Mouse (Mus musculus) lung, embryonic 14.5 days (tissue): ENCODE measurements around the gene Ppcs. TPM values are rescaled to one million over a fixed set of nuclear protein-coding genes. Genes with fewer than 3 reads are reported as not detected.
A peak's percentile ranks its signal among the peaks of the same experiment; 100 is the strongest.

Experiments used
- ATAC-seq: fragments of 200-750 bp; cut with Nextera tagmentation; 2 replicates; pipeline ENCODE4 v1.8.0; 2017; ENCODE audit warnings: mild to moderate bottlenecking, moderate TSS enrichment, moderate library complexity; ENCODE audit not compliant: insufficient read depth
- DNase-seq: peaks from one replicate; pipeline ENCODE4 v3.0.0-alpha.2; 2015
- H3K27ac ChIP-seq: fragments of 300-500 bp; sonication (generic); 2 replicates; pipeline ENCODE4 v1.5.1; 2014; ENCODE audit warnings: low read depth, mild to moderate bottlenecking, moderate library complexity
- H3K27me3 ChIP-seq: fragments of 300-500 bp; sonication (generic); 2 replicates; pipeline ENCODE4 v1.6.1; 2014; ENCODE audit warnings: low read length, control low read depth; ENCODE audit not compliant: insufficient read depth
- H3K36me3 ChIP-seq: fragments of 300-500 bp; sonication (generic); 2 replicates; pipeline ENCODE4 v1.6.1; 2014; ENCODE audit warnings: control low read depth; ENCODE audit not compliant: insufficient read depth
- H3K4me1 ChIP-seq: fragments of 300-500 bp; sonication (generic); 2 replicates; pipeline ENCODE4 v1.6.1; 2014; ENCODE audit warnings: antibody characterized with exemption, control low read depth; ENCODE audit not compliant: insufficient read depth
- H3K4me2 ChIP-seq: fragments of 300-500 bp; sonication (generic); 2 replicates; pipeline ENCODE4 v1.6.1; 2014; ENCODE audit warnings: mild to moderate bottlenecking
- H3K4me3 ChIP-seq: fragments of 300-500 bp; sonication (generic); 2 replicates; pipeline ENCODE4 v1.5.1; 2014; ENCODE audit warnings: low read depth, low read length
- H3K9ac ChIP-seq: fragments of 300-500 bp; sonication (generic); 2 replicates; pipeline ENCODE4 v1.6.1; 2014
- H3K9me3 ChIP-seq: fragments of 300-500 bp; sonication (generic); 2 replicates; pipeline ENCODE4 v1.6.1; 2016; ENCODE audit warnings: low read depth, low read length, control low read depth
- CTCF ChIP-seq: IDR thresholded peaks from 2 replicates; pipeline ENCODE4 v1.5.1; 2016; ENCODE audit warnings: antibody characterized with exemption, low read depth
- WGBS: fragments of 180-500 bp; shearing (Covaris S2); extraction: QIAGEN DNeasy Blood & Tissue Kit; methylation state at CpG from one replicate; pipeline ENCODE4 v1.1.7; 2014; 5-methylcytosine and 5-hydroxymethylcytosine counted together
- polyA plus RNA-seq: library from polyadenylated mRNA; unstranded; fragments of >200 nt; fragmentation: Nextera tagmentation; extraction: Ambion mirVana; gene quantifications from 2 replicates; pipeline ENCODE4 v1.2.1, GENCODE M21; 2014

The Ppcs gene
- polyA plus RNA-seq, 1 experiment from 2014 or later = 34.7 TPM

DNA sequence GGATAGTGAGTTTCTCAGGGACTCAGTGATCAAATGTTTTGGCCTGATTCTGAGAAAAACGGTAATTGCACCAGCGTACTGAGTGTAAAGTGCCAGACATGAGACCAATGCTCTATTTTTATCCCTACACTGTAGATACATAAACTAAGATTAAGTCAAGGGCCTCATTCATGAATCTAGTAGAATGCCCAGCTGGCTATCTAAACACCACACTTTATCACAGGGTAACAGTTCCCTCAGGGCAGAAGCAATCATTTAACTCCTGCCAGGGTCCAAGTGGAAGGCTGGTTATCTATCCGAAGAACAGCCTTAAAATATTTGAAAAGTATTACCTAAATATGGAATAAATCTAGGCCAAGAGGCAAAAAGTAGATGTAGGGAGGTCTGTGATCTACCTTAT, 4.3 kb downstream of the Ppcs start:
- TF ChIP-seq CTCF = no peak
- WGBS = 88% methylated on average over 3 of the region's 3 CpGs
- ATAC-seq = no peak

DNA sequence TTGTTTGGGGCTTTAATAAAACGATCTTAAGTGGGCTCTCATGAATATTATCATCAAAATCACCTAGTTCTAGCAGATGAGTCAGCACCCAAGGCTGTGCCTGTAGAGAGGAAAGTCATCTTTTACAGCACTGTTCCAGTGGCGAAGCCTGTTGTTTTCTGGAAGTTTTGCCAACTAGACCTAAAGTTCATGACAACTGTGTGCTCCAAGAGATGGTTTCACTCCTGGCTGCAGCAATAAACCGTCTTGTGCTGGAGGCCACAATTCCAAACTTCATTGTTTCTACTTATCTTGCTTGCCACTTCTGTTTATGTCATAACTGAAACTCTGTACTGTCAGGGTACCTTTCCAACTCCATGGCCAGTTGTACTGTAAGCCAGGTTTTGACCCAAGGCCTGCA, 5.0 kb downstream of the Ppcs start:
- DNase-seq = no peak
- no peak overlapping the region for H3K27ac ChIP-seq
- WGBS = 74% methylated on average over 3 of the region's 3 CpGs
- H3K9me3 ChIP-seq = no peaks in the 10 kb centered on the region
- TF ChIP-seq CTCF = no peak
- H3K27me3 ChIP-seq = no peaks in the 10 kb centered on the region
- no peak overlapping the region for H3K4me3 ChIP-seq
- H3K4me2 ChIP-seq = no peak overlapping the region
- no peaks in the 10 kb centered on the region for H3K36me3 ChIP-seq
- peaks cover 4% of the 10 kb centered on the region; the same call in 1 of the 2 replicates for H3K4me1 ChIP-seq
- no peak overlapping the region for H3K9ac ChIP-seq
- ATAC-seq = no peak

More for the DNA sequence above, 4.3 kb downstream of the Ppcs start:
- Histone ChIP-seq H3K4me2 (no peak overlapping the region), H3K36me3 (no peaks in the 10 kb centered on the region), H3K9ac (no peak overlapping the region), H3K4me3 (no peak overlapping the region), H3K9me3 (no peaks in the 10 kb centered on the region), H3K4me1 (peaks cover 4% of the 10 kb centered on the region; the same call in 1 of the 2 replicates), H3K27me3 (no peaks in the 10 kb centered on the region), H3K27ac (no peak overlapping the region)
- no peak for DNase-seq

DNA sequence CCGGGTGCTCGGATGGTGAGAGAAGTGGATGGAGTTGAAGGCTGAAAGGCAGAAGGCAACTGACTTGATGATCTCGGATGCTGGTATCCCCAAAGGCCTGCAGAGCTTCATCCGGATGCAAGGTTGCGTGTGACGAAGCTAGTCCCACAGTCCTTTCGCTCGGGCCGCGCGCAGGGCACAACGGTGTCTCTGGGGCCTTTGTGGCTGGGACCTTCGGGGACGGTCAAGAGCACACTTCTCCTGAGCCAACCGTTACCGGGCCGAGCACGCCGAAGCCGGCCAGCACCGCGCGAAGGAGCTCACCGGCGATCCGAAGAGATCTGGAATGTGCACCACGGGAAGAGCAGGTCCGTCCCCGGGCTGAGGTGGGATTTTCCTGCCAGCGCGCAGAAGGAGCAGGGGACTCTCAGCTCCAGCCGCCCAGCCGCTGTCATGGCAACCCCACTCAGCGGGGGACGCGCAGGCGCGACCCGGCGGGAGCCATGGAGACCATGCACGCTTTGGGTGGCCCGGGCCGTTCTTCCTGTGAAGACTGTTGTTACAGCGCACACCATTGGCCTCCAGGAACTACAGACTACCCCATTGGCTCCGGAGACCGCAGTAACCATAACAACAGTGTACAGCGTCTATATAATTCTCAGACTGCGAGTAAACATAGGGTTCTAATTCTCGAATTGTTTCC, 7.0 kb downstream of the Ppcs start, which contains the start of gene Ccdc30:
TSS of gene Ccdc30 (minus strand) at position 450 of the 682 bp plus-strand sequence.
- H3K4me2 ChIP-seq = peak within 1 kb of the TSS; percentile 92
- peak; percentile 97 for DNase-seq
- ATAC-seq = peak; percentile 100
- under 1% methylated on average over 49 of the region's 49 CpGs for WGBS
- H3K36me3 ChIP-seq = no peaks in the 10 kb centered on the region
- H3K4me1 ChIP-seq = no peaks in the 10 kb centered on the region
- no peaks in the 10 kb centered on the region for H3K9me3 ChIP-seq
- peak within 1 kb of the TSS; percentile 53 for H3K9ac ChIP-seq
- TF ChIP-seq CTCF = no peak
- H3K27ac ChIP-seq = no peak within 1 kb of the TSS
- H3K27me3 ChIP-seq = no peaks in the 10 kb centered on the region
- H3K4me3 ChIP-seq = peak within 1 kb of the TSS; percentile 59

DNA sequence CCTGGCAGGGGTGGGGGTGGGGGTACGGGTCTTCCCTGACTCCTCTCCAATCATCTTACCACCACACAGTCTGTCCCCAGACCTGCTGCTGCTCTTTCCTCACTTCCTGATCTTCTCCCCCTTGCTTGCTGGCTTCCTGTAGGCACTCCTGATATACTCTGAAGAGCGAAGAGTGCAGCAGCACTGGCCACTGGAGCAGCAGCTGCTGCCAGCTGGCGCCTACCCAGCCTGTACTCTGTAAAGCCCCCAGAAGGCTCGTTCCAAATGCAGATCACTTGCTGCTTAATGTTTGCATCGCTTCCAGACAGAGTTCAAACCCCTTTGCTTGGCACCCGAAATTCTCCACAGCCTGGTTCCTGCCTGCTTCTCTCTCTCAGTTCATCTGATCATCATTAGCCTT, 9.4 kb downstream of the Ppcs start:
- H3K9me3 ChIP-seq = no peaks in the 10 kb centered on the region
- no peak for TF ChIP-seq CTCF
- WGBS = 50% methylated on average over 6 of the region's 6 CpGs
- no peak overlapping the region for H3K4me3 ChIP-seq
- no peak overlapping the region for H3K27ac ChIP-seq
- no peak overlapping the region for H3K9ac ChIP-seq
- no peaks in the 10 kb centered on the region for H3K36me3 ChIP-seq
- H3K4me1 ChIP-seq = no peaks in the 10 kb centered on the region
- ATAC-seq = peak; percentile 45; the same call in 1 of the 2 replicates
- H3K27me3 ChIP-seq = no peaks in the 10 kb centered on the region
- H3K4me2 ChIP-seq = no peak overlapping the region
- DNase-seq = peak; percentile 85

DNA sequence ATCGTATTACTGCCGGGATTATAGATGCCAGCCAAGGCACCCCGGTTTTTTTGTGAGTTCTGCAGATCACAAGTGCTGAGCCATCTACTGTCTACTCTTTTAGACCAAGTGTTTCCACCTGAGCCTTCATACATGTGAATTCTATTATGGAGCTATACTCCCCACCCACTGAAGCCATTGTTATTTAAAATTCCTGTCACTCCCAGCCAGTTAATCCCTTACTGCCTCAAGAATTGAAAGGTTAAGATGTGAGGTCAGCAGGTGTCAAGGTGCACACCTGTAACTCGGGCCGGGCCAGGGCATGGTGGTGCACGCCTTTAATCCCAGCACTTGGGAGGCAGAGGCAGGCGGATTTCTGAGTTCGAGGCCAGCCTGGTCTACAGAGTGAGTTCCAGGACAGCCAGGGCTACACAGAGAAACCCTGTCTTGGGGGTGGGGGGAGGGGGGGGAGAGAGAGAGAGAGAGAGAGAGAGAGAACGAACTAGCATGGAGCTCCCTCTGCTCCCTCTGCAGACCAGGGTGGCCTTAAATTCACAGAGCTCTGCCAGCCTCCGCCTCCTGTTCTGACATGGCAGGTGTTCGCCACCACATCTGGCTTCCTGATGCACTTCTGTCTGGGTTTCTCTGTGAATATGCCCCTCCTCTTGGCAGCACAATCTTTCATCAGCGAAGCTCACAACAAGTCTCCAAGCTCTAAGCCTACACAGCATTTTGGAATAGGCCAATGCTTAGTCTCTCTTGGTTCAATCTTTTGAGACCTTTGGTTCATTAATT, 10.2 kb downstream of the Ppcs start:
- WGBS = 81% methylated on average over 12 of the region's 12 CpGs
- H3K27me3 ChIP-seq = no peaks in the 10 kb centered on the region
- H3K4me2 ChIP-seq = no peak overlapping the region
- H3K36me3 ChIP-seq = no peaks in the 10 kb centered on the region
- no peaks in the 10 kb centered on the region for H3K4me1 ChIP-seq
- no peak overlapping the region for H3K9ac ChIP-seq
- H3K27ac ChIP-seq = no peak overlapping the region
- no peaks in the 10 kb centered on the region for H3K9me3 ChIP-seq
- H3K4me3 ChIP-seq = no peak overlapping the region
- ATAC-seq = no peak
- DNase-seq = no peak
- TF ChIP-seq CTCF = no peak

DNA sequence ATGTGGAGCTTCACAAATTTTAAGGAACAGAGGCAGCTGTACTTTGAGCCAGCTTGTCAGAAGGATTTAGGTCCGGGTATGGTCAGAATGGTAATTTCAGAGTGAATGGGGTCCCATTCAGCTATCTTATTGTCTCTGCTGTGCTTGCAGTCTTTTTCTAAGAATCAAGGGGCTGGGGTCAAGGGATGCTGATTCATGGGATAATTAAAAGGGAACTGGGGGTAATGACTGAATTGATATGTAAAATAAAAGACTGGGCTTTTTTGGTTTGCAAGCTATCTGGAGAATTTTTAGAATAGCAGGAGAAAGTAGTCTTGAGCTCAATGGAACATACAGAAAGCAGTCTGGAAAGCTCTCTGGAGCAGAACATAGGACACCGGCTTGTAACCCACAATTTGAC, 18.8 kb downstream of the Ppcs start:
- peaks cover 5% of the 10 kb centered on the region; the same call in 1 of the 2 replicates for H3K9me3 ChIP-seq
- ATAC-seq (no peak), DNase-seq (no peak)
- H3K9ac ChIP-seq = no peak overlapping the region
- no peaks in the 10 kb centered on the region for H3K27me3 ChIP-seq
- H3K4me2 ChIP-seq = no peak overlapping the region
- WGBS = 93% methylated on average over 2 of the region's 2 CpGs
- H3K36me3 ChIP-seq = no peaks in the 10 kb centered on the region
- H3K4me3 ChIP-seq = no peak overlapping the region
- no peak for TF ChIP-seq CTCF
- no peaks in the 10 kb centered on the region for H3K4me1 ChIP-seq
- no peak overlapping the region for H3K27ac ChIP-seq

DNA sequence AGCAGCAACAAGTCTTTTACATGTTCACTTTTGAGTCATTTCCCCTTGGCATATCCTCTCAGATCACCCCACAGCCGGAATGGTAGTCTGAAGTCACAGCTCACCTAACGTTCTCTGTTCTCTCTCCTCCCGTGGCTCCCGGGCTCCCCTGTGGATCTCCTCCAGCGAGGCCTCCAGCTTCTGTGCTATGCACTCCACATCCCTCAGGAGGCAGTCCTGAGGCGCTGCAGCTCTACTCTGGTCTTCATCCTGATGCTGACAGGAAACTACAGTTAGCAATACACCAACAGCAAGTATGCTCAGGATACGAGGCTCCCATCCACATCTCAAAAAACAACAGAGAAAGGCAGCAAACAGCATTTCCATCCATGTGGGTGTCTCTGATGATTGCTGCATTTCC, 21.3 kb downstream of the Ppcs start:
- peak; percentile 17; the same call in 1 of the 2 replicates for TF ChIP-seq CTCF
- ATAC-seq = no peak
- WGBS = 50% methylated on average over 7 of the region's 7 CpGs

More for the DNA sequence above, 21.3 kb downstream of the Ppcs start:
- Histone ChIP-seq H3K4me3 (no peak overlapping the region), H3K4me2 (no peak overlapping the region), H3K4me1 (no peaks in the 10 kb centered on the region), H3K27me3 (no peaks in the 10 kb centered on the region), H3K36me3 (no peaks in the 10 kb centered on the region), H3K9ac (no peak overlapping the region), H3K27ac (no peak overlapping the region), H3K9me3 (peaks cover 5% of the 10 kb centered on the region; the same call in 1 of the 2 replicates)
- DNase-seq = peak; percentile 15
